Mouse (Mus musculus) left cerebral cortex, postnatal 36 days (tissue): ENCODE measurements around the gene Arfrp1. TPM values are rescaled to one million over a fixed set of nuclear protein-coding genes. Genes with fewer than 3 reads are reported as not detected.

Experiments used
- DNase-seq, 2 experiments: peaks; one replicate each; pipeline ENCODE4 v3.0.0; 2021 to 2022; ENCODE audit warnings: low spot score in 2 of 2, mixed read lengths in 1 of 2
- intact Hi-C: fragments of 180-260 bp; cut with DNase I; formaldehyde crosslinking; loops from one replicate; pipeline ENCODE4 v1.15.1; 2025
- total RNA-seq, 2 experiments: library from RNA; stranded (reverse); gene quantifications; 2 replicates each; pipeline ENCODE4 v1.2.3; 2021

Arfrp1 gene
- 10 to 100 TPM; 38.5 to 45.4 TPM for total RNA-seq

- peak; percentile 93 for DNase-seq
- intact Hi-C loops = no loop called here
Measured at GRCm38 (mm10) chr2:181364860-181365596, at the start of gene Arfrp1, which contains the start of gene Zgpat. Gene Arfrp1 (minus strand): TSS chr2:181365404. Gene Zgpat (plus strand): TSS chr2:181364928.

- DNase-seq = no peak
- intact Hi-C loops = loop anchor here (5.0 kb wide), 2 partner anchors 44 to 184 kb away; partner anchors contain the start of genes Samd10 and Zbtb46
Measured at GRCm38 (mm10) chr2:181413141-181413540, 47.9 kb upstream of the Arfrp1 start.

- peak; percentile 41 to 47 for DNase-seq
- intact Hi-C loops = loop anchor here (2.0 to 5.0 kb wide), 3 partner anchors 46 to 186 kb away; partner anchors contain the start of genes Samd10, Tpd52l2 and Zbtb46
Measured at GRCm38 (mm10) chr2:181410760-181411473, 45.7 kb upstream of the Arfrp1 start.

DNA sequence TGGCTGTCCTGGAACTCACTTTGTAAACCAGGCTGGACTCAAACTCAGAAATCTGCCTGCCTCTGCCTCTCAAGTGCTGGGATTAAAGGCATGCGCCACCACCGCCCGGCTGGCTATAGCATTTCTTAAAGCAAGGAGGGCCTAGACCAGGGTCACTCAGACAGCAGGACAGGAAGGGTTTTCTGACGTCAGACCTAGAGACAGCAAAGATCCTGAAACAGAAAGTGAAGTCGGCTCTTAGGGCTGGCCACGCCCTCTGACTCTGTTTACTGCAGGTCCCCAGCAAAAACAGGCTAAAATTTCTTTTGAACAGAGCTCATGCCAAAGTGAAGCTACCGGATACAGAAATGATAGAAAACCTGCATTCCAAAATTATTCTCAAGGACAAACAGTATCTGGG, 44.4 kb upstream of the Arfrp1 start:
- DNase-seq = no peak
- intact Hi-C loops = loop anchor here (2.0 to 5.0 kb wide), 3 partner anchors 48 to 188 kb away; partner anchors contain the start of genes Samd10, Tpd52l2 and Zbtb46

GRCm38 (mm10) chr2:181403722-181404121, 38.5 kb upstream of the Arfrp1 start:
- intact Hi-C loops = no loop called here
- DNase-seq = no peak

- no peak for DNase-seq
- intact Hi-C loops = no loop called here
Measured at GRCm38 (mm10) chr2:181401497-181401896, 36.3 kb upstream of the Arfrp1 start.

DNA sequence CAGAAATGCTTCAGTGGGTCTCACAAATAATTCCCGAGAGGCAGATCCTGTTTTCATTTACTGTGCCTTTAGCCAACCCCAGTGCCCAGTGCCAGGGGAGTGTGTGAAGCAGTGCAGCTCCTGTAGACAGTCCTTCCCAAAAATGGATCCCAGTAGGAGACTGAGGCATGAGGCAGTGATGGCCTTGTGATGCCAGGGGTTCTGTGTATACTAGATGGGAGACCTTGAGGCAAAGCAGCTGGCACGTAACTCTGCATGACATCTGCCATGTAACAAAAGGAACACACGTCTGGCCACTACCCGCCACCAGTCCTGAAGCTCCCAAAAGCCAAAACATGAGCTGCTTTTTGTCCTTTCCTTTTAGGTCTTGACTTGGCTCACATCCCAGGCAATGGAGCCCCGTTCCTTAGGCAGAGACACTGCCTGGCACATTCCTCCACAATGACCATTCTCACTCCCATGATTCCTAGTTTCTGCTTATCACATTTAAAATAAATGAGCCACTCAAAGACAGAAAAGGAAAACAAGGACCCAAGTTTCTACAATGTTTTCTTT, 32.1 kb upstream of the Arfrp1 start:
- intact Hi-C loops = loop anchor here (10.0 kb wide), 1 partner anchor 278 kb away; the partner anchor contains the start of gene Sox18
- no peak for DNase-seq

DNA sequence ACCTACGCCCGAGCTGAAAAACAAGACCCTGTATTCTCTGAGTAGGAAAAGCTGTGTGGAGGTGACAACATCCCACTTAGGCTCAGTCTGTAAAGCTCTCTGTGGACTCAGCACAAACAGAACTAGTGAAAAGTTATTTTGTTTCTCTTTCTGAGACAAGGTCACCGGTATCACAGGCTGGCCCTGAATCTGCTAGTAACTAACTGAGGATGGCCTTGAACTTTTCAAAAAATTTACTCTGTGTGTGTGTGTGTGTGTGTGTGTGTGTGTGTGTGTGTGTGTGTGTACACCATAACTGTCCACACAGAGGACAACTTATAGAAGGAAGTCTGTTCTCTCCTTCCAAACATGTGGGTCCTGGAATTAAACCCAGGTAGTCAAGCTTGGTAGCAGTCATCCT, 28.9 kb upstream of the Arfrp1 start:
- intact Hi-C loops = loop anchor here (5.0 to 10.0 kb wide), 2 partner anchors 188 to 281 kb away; partner anchors contain the start of genes Sox18 and Uckl1
- no peak for DNase-seq

GRCm38 (mm10) chr2:181392600-181393213, 27.5 kb upstream of the Arfrp1 start:
- peak; percentile 76 to 83 for DNase-seq
- intact Hi-C loops = loop anchor here (1.0 to 10.0 kb wide), 3 partner anchors 104 to 282 kb away; partner anchors contain the start of genes Sox18 and Uckl1

- intact Hi-C loops = loop anchor here (5.0 to 10.0 kb wide), 2 partner anchors 191 to 283 kb away; partner anchors contain the start of genes Sox18 and Uckl1
Measured at GRCm38 (mm10) chr2:181391541-181391940, 26.3 kb upstream of the Arfrp1 start.

DNA sequence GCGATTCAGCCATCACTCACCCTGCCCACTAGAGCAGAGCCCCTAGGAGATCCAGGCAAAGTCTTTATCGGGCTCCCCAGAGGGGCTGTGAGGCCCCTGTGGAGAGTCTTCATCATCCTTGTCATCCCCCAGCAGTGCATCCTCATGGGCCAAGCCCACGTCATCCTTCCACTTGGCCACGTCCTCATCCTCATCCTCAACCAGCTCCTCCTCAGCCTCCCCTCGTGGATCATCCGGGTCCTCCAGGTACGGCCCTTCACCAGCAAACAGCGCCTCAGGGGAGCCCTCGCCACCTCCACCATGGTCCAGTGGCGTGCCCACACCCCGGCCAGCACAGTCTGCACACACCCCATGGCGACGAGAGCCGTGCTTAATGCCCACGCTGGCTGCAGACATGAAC, 25.8 kb upstream of the Arfrp1 start:
- DNase-seq = no peak
- intact Hi-C loops = loop anchor here (5.0 to 10.0 kb wide), 2 partner anchors 191 to 284 kb away; partner anchors contain the start of genes Sox18 and Uckl1

More at GRCm38 (mm10) chr2:181391541-181391940, 26.3 kb upstream of the Arfrp1 start:
- DNase-seq = no peak

DNA sequence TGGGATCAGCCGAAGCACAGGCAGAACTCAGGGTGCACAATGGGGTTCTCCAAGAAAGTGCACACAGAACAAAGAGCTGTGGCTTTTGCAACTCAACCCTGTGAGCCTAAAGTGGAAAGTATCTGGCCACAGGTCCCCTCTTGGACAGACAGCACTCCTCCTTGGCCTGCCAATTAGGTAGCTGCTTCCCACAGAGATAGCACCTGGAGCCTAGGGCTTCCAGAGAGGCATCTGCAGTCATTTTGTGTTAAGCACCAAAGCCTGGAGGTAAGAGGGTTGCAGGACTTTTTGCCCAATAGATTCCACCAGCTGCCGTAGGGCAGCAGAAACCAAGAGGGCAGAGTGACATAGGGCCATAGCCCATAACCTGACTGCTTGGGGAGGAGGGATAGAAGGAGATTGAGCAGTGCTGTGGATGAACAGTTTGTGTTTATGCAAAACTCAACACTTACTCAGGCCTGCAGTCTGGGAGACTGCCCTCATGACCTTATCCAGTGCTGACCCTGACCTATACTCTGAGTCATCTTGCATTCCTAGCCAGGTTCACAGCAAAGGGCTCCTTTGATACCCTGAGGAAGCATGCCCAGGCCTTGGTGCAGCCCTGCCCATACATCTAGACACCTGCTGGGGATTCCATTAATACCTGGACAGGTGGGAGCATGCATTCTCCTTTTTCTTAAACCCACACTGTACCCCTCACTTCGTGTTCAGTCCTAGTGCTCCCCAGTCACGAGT, 25.1 kb upstream of the Arfrp1 start:
- no peak for DNase-seq
- intact Hi-C loops = loop anchor here (5.0 to 10.0 kb wide), 2 partner anchors 192 to 284 kb away; partner anchors contain the start of genes Sox18 and Uckl1

DNA sequence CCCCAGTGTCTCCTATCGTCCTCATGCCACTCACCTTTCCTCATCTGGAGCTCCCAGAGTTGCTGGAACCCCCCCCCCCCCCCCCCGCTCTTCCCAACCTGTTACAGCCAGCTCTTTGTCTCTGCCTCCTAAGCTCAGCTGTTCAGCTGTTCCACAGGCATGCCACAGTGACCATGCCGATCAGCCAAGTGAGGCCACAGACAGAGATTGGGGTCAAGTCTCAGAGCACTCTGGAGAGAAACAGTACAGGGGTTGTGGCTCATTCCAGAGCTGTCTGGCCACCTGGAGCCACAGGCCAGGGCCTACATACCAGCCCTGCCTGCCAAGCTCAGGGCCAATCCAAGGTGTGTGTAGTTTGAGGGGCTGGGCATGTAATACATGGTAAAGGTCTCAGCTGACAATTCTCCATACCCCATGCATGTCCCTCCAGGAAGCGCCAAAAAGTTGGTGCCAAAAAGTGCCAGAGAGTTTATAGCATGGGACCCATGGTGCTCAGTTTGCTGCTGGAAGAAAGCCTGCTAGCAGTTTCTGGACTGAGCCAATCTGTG, 21.5 kb upstream of the Arfrp1 start:
- intact Hi-C loops = no loop called here
- DNase-seq = no peak

- intact Hi-C loops = no loop called here
- DNase-seq = peak; percentile 67 to 76
Measured at GRCm38 (mm10) chr2:181385885-181386284, 20.7 kb upstream of the Arfrp1 start.

DNA sequence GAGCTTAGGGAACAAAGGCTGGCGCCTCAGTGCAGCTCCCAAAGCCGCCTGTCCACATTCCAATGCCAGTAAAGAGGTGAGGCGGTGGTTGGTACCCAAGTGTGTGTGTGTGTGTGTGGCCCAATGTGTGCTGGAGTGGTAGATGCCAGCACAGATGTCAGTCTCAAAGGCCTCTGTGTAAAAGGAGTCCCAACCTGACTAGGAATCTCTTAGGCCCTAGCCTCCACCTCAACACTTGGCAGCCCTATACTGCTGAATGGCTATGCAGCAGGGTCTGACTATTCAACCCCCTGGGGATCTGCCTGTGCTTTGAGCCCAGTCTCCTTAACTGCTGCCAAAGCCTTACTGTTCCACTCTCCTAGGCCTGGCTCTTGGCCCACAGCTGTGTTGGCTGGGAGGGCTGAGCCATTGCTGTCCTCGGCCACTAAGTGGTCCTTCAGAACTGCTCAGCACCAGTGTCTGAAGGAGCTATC, 19.8 kb upstream of the Arfrp1 start:
- intact Hi-C loops = no loop called here
- no peak for DNase-seq

DNA sequence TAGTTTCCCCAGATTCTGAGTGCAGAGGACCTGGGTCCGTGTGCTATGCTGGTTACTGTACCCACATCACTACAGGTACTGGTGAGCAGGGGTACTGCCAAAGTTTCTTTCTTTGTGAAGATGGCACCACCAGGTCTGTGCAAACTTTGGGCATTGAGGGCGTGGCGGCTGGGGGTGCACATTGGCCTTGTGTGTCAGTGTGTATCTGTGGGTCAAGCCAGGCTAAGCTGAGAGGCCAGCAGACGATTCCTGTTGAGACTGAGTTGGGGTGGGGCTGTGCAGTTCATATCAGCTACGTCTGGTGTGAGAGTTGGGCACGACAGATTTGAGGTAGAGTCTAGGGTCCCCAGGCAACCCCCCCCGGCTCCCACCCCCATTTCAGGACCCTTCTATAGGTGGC, 19.3 kb upstream of the Arfrp1 start:
- intact Hi-C loops = no loop called here
- no peak for DNase-seq

DNA sequence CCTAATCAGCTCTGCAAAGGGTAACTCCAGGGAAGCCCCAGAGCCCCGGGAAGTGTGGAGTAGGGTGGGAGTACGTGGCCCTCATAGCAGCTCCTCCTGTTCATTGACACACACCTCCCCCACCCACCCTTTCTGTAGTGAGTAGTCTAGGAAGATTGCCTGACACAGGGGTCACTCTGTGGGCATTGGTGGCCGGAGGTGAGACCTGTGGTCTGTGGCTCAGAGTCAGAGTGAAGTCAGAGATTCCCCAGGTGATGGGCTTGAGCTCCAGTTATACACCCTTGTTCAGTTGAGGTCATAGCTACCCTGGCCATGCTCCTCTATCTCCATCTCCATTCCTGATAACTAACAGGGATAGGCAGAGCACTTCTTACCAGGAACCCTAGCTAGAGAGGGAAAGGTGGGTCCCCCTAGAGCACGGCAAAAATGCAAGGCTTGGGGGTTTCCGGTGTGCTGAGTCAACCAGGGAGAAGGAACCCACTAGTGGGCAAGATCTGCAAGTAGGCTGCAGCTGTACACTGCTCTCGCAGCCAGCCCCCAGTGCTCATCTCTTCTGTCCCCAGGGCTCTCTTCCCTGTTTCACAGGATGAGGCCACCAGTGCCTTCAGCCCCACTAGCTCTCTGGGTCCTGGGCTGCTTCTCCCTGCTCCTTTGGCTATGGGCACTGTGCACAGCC, 16.6 kb upstream of the Arfrp1 start:
- DNase-seq = no peak
- intact Hi-C loops = no loop called here

- intact Hi-C loops = no loop called here
- no peak for DNase-seq
Measured at GRCm38 (mm10) chr2:181381107-181381506, 15.9 kb upstream of the Arfrp1 start.
